Mouse (Mus musculus) hindbrain, embryonic 10.5 days (tissue): ENCODE results near the gene Chrnb4. TPM values are rescaled to one million over a fixed set of nuclear protein-coding genes. Genes with fewer than 3 reads are reported as not detected.

ENCODE experiments used
- DNase-seq: peaks from one replicate; pipeline ENCODE4 v3.0.0-alpha.2; 2017; ENCODE audit warnings: low spot score
- H3K27ac ChIP-seq: fragments of 300-500 bp; sonication (generic); 2 replicates; pipeline ENCODE4 v1.5.1; 2016; ENCODE audit warnings: mild to moderate bottlenecking, moderate library complexity
- H3K27me3 ChIP-seq: fragments of 300-500 bp; sonication (generic); 2 replicates; pipeline ENCODE4 v1.6.1; 2016; ENCODE audit warnings: mild to moderate bottlenecking; ENCODE audit not compliant: poor library complexity, insufficient read depth, severe bottlenecking
- H3K36me3 ChIP-seq: fragments of 300-500 bp; sonication (generic); 2 replicates; pipeline ENCODE4 v1.6.1; 2016; ENCODE audit warnings: mild to moderate bottlenecking, moderate library complexity
- H3K4me1 ChIP-seq: fragments of 300-500 bp; sonication (generic); replicated peaks from 2 replicates; pipeline ENCODE4 v1.6.1; 2016; ENCODE audit warnings: mild to moderate bottlenecking
- H3K4me3 ChIP-seq: fragments of 300-500 bp; sonication (generic); 2 replicates; pipeline ENCODE4 v1.5.1; 2016; ENCODE audit warnings: mild to moderate bottlenecking, moderate library complexity
- H3K9me3 ChIP-seq: fragments of 300-500 bp; sonication (generic); 2 replicates; pipeline ENCODE4 v1.6.1; 2016; ENCODE audit warnings: mild to moderate bottlenecking, moderate library complexity
- WGBS: fragments of 180-500 bp; shearing (Covaris S2); methylation state at CpG from one replicate; pipeline ENCODE4 v1.1.7; 2016; 5-methylcytosine and 5-hydroxymethylcytosine counted together
- polyA plus RNA-seq: library from polyadenylated mRNA; unstranded; fragments of >200 nt; fragmentation: Nextera tagmentation; extraction: Ambion mirVana; gene quantifications from 2 replicates; pipeline ENCODE4 v1.2.1, GENCODE M21; 2016

The Chrnb4 gene
- polyA plus RNA-seq, result 3.2 and 4.4 TPM in 2 replicates

GRCm38 (mm10) chr9:55048211-55048880 is at the start of gene Chrnb4:
TSS of gene Chrnb4 (minus strand) at chr9:55048779.
- 1% methylated on average over 23 of the region's 23 CpGs for WGBS
- Histone ChIP-seq H3K4me3 (peak within 1 kb of the TSS; percentile 59), H3K4me1 (peaks cover 43% of the 10 kb centered on the region), H3K27me3 (peaks cover 14% of the 10 kb centered on the region), H3K36me3 (no peaks in the 10 kb centered on the region), H3K27ac (peak within 1 kb of the TSS; percentile 75), H3K9me3 (no peaks in the 10 kb centered on the region)
- peak; percentile 50 for DNase-seq

- Histone ChIP-seq H3K36me3 (no peaks in the 10 kb centered on the region), H3K27me3 (no peaks in the 10 kb centered on the region), H3K4me3 (no peak overlapping the region), H3K27ac (no peak overlapping the region), H3K4me1 (peaks cover 13% of the 10 kb centered on the region; the same call in 1 of the 2 replicates), H3K9me3 (no peaks in the 10 kb centered on the region)
- no peak for DNase-seq
- WGBS, result 96% methylated on average over 4 of the region's 4 CpGs
Measured at GRCm38 (mm10) chr9:55096870-55097269, 48.3 kb upstream of the Chrnb4 start.

DNA sequence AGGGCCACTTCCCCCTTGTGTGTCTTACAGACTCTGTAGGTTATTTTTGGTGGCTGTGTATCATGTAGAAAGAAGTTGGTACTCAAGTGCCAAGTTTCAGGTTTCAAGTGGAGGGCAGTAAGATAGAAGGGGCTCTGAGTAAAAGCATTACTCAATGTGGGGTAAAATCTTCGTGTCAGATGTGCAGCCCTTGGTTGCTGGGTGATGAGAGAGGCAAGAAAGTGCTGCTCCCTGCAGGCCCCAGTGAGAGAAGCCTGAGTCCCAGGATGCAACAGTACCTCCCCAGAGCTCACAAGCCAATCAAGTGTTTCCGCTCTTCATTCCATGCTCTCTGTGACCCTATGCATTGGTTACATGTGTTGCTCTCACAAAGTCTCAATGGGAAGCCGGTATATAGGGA is 47.5 kb upstream of the Chrnb4 start:
- 66% methylated on average over 3 of the region's 3 CpGs for WGBS

DNA sequence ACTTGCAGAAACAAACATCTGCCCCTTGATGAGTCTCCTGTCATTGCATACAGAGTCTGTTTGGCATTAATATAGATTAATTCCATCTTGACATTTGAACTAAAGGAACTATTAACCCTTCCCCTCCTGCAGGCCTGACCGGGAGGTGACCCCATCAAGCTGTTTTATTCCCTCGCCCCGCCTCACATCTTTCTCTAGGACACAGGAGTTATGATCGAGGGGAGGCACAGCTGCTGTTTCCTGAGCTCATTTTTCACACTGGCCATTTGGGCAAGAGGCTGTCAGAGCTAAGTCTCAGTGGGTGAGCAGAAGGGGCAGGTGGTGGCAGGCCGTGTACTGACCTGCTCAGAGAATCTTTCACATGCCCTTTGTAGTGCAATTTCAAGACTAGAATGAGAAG is 41.6 kb upstream of the Chrnb4 start:
- WGBS, result 32% methylated on average over 5 of the region's 5 CpGs
- DNase-seq, result peak; percentile 59
- no peaks in the 10 kb centered on the region for H3K27me3 ChIP-seq
- H3K36me3 ChIP-seq, result no peaks in the 10 kb centered on the region
- peaks cover 23% of the 10 kb centered on the region for H3K4me1 ChIP-seq
- peak overlapping the region; percentile 62 for H3K27ac ChIP-seq
- H3K9me3 ChIP-seq, result no peaks in the 10 kb centered on the region
- H3K4me3 ChIP-seq, result no peak overlapping the region

More for the DNA sequence above, 47.5 kb upstream of the Chrnb4 start:
- H3K4me1 ChIP-seq, result peaks cover 15% of the 10 kb centered on the region; the same call in 1 of the 2 replicates
- H3K27me3 ChIP-seq, result no peaks in the 10 kb centered on the region
- no peak overlapping the region for H3K27ac ChIP-seq
- H3K9me3 ChIP-seq, result no peaks in the 10 kb centered on the region
- no peak overlapping the region for H3K4me3 ChIP-seq
- no peaks in the 10 kb centered on the region for H3K36me3 ChIP-seq
- no peak for DNase-seq

- no peak for DNase-seq
- Histone ChIP-seq H3K9me3 (no peaks in the 10 kb centered on the region), H3K27me3 (no peaks in the 10 kb centered on the region), H3K4me3 (no peak overlapping the region), H3K4me1 (peaks cover 24% of the 10 kb centered on the region), H3K27ac (no peak overlapping the region), H3K36me3 (no peaks in the 10 kb centered on the region)
- 95% methylated on average over 2 of the region's 2 CpGs for WGBS
Measured at GRCm38 (mm10) chr9:55089226-55089625, 40.6 kb upstream of the Chrnb4 start.

GRCm38 (mm10) chr9:55083154-55083913 is 34.8 kb upstream of the Chrnb4 start:
- WGBS, result 26% methylated on average over 7 of the region's 7 CpGs
- DNase-seq, result peak; percentile 60
- H3K4me3 ChIP-seq, result no peak overlapping the region
- H3K27me3 ChIP-seq, result no peaks in the 10 kb centered on the region
- H3K4me1 ChIP-seq, result peaks cover 42% of the 10 kb centered on the region
- peak overlapping the region; percentile 71 for H3K27ac ChIP-seq
- H3K36me3 ChIP-seq, result no peaks in the 10 kb centered on the region
- no peaks in the 10 kb centered on the region for H3K9me3 ChIP-seq

- peaks cover 35% of the 10 kb centered on the region for H3K4me1 ChIP-seq
- no peaks in the 10 kb centered on the region for H3K36me3 ChIP-seq
- no peaks in the 10 kb centered on the region for H3K9me3 ChIP-seq
- peaks cover 7% of the 10 kb centered on the region; the same call in 1 of the 2 replicates for H3K27me3 ChIP-seq
- H3K4me3 ChIP-seq, result no peak overlapping the region
- DNase-seq, result no peak
- WGBS, result 56% methylated on average over 5 of the region's 5 CpGs
- peak overlapping the region; percentile 64 for H3K27ac ChIP-seq
Measured at GRCm38 (mm10) chr9:55067965-55068265, 19.3 kb upstream of the Chrnb4 start.

- 32% methylated on average over 8 of the region's 8 CpGs for WGBS
- H3K4me1 ChIP-seq, result peaks cover 35% of the 10 kb centered on the region
- H3K4me3 ChIP-seq, result no peak overlapping the region
Measured at GRCm38 (mm10) chr9:55067260-55067964, 18.8 kb upstream of the Chrnb4 start.

GRCm38 (mm10) chr9:55065241-55065640 is 16.7 kb upstream of the Chrnb4 start:
- no peak for DNase-seq
- Histone ChIP-seq H3K27me3 (peaks cover 10% of the 10 kb centered on the region; the same call in 1 of the 2 replicates), H3K4me3 (no peak overlapping the region), H3K9me3 (no peaks in the 10 kb centered on the region), H3K27ac (no peak overlapping the region), H3K36me3 (no peaks in the 10 kb centered on the region), H3K4me1 (peaks cover 35% of the 10 kb centered on the region)
- 91% methylated on average over 9 of the region's 9 CpGs for WGBS

More at GRCm38 (mm10) chr9:55067260-55067964, 18.8 kb upstream of the Chrnb4 start:
- Histone ChIP-seq H3K36me3 (no peaks in the 10 kb centered on the region), H3K9me3 (no peaks in the 10 kb centered on the region), H3K27ac (peak overlapping the region; percentile 64), H3K27me3 (peaks cover 7% of the 10 kb centered on the region; the same call in 1 of the 2 replicates)
- peak; percentile 65 for DNase-seq

- no peak for DNase-seq
- WGBS, result 93% methylated on average over 4 of the region's 4 CpGs
- no peaks in the 10 kb centered on the region for H3K4me1 ChIP-seq
Measured at GRCm38 (mm10) chr9:55058067-55058466, 9.5 kb upstream of the Chrnb4 start.

DNA sequence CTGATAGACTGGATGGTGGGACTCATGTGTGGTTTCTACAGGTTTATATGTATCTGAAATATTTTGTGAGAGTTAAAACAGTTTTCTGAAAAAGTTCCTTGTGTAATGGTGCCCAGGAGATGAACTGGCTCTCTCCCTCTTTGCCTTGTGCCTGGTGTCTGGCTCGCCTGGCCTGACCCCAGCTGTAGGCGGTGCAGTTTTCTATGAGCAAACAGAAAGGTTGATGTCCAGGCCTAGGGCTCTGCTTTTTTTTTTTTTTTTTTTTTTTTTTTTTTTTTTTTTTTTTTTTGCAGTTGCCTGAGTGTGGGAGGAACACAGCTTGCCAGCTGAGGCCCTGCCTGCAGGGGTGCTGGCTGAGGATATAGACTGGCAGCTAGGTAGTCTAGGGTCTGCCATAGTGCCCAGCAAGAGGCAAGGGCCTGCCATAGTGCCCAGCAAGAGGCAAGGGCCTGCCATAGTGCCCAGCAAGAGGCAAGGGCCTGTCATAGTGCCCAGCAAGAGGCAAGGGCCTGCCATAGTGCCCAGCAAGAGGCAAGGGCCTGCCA is 6.9 kb upstream of the Chrnb4 start:
- Histone ChIP-seq H3K27me3 (no peaks in the 10 kb centered on the region), H3K36me3 (no peaks in the 10 kb centered on the region), H3K4me1 (no peaks in the 10 kb centered on the region), H3K9me3 (no peaks in the 10 kb centered on the region), H3K27ac (no peak overlapping the region), H3K4me3 (no peak overlapping the region)
- DNase-seq, result no peak
- 61% methylated on average over 2 of the region's 2 CpGs for WGBS

More at GRCm38 (mm10) chr9:55058067-55058466, 9.5 kb upstream of the Chrnb4 start:
- H3K27ac ChIP-seq, result no peak overlapping the region
- peaks cover 3% of the 10 kb centered on the region; the same call in 1 of the 2 replicates for H3K27me3 ChIP-seq
- no peaks in the 10 kb centered on the region for H3K36me3 ChIP-seq
- H3K9me3 ChIP-seq, result no peaks in the 10 kb centered on the region
- H3K4me3 ChIP-seq, result no peak overlapping the region

GRCm38 (mm10) chr9:55046764-55047163 is 1.8 kb downstream of the Chrnb4 start:
- Histone ChIP-seq H3K27ac (no peak overlapping the region), H3K9me3 (no peaks in the 10 kb centered on the region), H3K4me3 (no peak overlapping the region), H3K36me3 (no peaks in the 10 kb centered on the region), H3K27me3 (peaks cover 14% of the 10 kb centered on the region), H3K4me1 (peaks cover 43% of the 10 kb centered on the region)
- 2% methylated on average over 3 of the region's 3 CpGs for WGBS
- no peak for DNase-seq
